Mouse (Mus musculus): ENCODE data around the gene Ubxn11. TPM values are rescaled to one million over a fixed set of nuclear protein-coding genes. Genes with fewer than 3 reads are reported as not detected.

Gene Ubxn11
- total and polyA plus RNA-seq, 3 experiments = 6.0 to 38.8 (median 18.8) TPM

DNA sequence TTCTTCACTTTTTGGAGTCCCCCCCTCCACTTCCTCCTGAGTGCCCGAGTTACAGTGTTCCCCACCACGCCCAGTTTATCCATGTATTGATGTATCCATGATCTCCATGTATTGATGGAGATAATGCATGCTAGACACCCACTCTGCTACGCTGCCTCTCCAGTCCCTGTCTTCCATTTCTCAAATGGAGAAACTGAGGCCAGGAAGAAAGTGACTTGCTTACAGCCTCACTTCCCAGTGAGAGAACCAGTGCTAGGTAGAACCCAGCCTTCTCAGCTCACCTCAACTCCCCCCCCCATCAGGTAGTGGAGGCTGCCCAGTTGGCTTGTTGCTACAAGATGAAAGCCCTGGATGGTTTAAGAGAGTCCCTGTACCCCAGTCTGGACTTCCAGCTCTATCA is 48.8 kb upstream of the Ubxn11 start, which contains the start of gene Zfp683:
TSS of gene Zfp683 (plus strand) at position 301 of the 400 bp plus-strand sequence.
- dilution Hi-C loops (cut with MboI; ENCODE audit: extremely low pct_ligation_motif_present, extremely low pct_unique_long_range_greater_than_20kb, low sequenced_read_pairs) = no loop called here
- in situ Hi-C loops (cut with MboI; ENCODE audit: low pct_ligation_motif_present, low pct_unique_long_range_greater_than_20kb, low sequenced_read_pairs) = no loop called here
- no peak for DNase-seq (ENCODE audit: extremely low read depth)
- Histone ChIP-seq H3K4me2 (ENCODE audit: insufficient read depth, low read depth, poor library complexity, severe bottlenecking) (no peak within 1 kb of the TSS), H3K27me3 (replicated peaks) (peaks cover 2% of the 10 kb centered on the region), H3K9ac (ENCODE audit: insufficient read depth, low read depth) (no peak within 1 kb of the TSS), H3K79me2 (replicated peaks; ENCODE audit: control insufficient read depth, extremely low read depth, insufficient read depth, poor library complexity, severe bottlenecking) (no peaks in the 10 kb centered on the region), H3K4me1 (ENCODE audit: control insufficient read depth in 1 of 2, insufficient read depth in 2 of 2) (peaks cover 8 to 14% of the 10 kb centered on the region in 2 experiments; a peak in 3 of 4 replicates), H3K36me3 (replicated peaks in 1 of 2; ENCODE audit: control insufficient read depth in 1 of 2, insufficient read depth in 1 of 2, low read length in 1 of 2) (no peaks in the 10 kb centered on the region), H3K9me3 (replicated peaks; ENCODE audit: low read length) (peaks cover 4% of the 10 kb centered on the region), H3K4me3 (replicated peaks in 1 of 3; ENCODE audit: low read depth in 2 of 3, low read length in 2 of 3, poor library complexity in 1 of 3) (no peak within 1 kb of the TSS), H3K27ac (ENCODE audit: insufficient read depth, low read depth) (no peak within 1 kb of the TSS)
- TF ChIP-seq USF2 (conservative IDR thresholded peaks at IDR 0.05; ENCODE audit: low read depth, low read length) = no peak
- TF ChIP-seq BHLHE40 (IDR thresholded peaks at IDR 0.05; ENCODE audit: low read depth, low read length) = no peak
- TF ChIP-seq ELF1 (IDR thresholded peaks at IDR 0.05; ENCODE audit: low read depth, low read length) = no peak
- no peak for TF ChIP-seq USF1 (IDR thresholded peaks at IDR 0.05; ENCODE audit: low read depth, low read length)
- TF ChIP-seq MAX (IDR thresholded peaks at IDR 0.05; ENCODE audit: low read length) = no peak
- no peak for TF ChIP-seq TCF12 (IDR thresholded peaks at IDR 0.05; ENCODE audit: low read depth, low read length)
- TF ChIP-seq MEF2A (IDR thresholded peaks at IDR 0.05; ENCODE audit: borderline replicate concordance, low read depth, low read length) = no peak
- no peak for TF ChIP-seq RAD21 (IDR thresholded peaks at IDR 0.05; ENCODE audit: low read depth, low read length)
- no peak for TF ChIP-seq MYC (IDR thresholded peaks at IDR 0.05; ENCODE audit: low read depth, low read length)
- TF ChIP-seq GABPA (IDR thresholded peaks at IDR 0.05; ENCODE audit: insufficient replicate concordance, low read depth, low read length) = no peak
- TF ChIP-seq ETS1 (conservative IDR thresholded peaks at IDR 0.05; ENCODE audit: low read depth, low read length) = no peak

DNA sequence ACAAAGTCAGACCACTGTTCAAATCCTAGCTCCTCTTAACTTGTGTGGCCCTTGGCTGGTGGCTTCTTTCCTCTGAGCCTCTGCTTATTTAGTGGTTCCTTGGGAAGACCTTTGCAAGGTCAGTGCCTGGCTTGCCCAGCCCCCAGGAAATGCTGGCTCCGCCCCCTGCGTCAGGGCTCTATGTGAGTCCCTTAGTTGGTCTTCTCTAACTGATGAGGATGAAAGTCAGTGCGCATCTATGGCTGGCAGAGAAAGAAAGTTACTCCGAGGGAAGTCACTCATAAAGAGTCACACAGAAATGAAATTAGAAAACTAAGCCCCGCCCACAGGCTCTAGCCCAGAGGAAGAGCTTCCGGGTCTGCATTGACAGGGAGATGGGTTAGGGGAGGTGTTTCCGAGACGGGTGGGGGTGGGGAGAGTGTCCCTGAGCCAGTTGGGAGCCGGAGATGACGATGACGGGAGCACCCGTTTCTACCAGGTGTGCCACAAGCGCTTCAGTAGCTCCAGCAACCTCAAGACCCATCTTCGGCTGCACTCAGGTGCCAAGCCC is 44.1 kb upstream of the Ubxn11 start:
- Histone ChIP-seq H3K4me1 (ENCODE audit: control insufficient read depth in 1 of 2, insufficient read depth in 2 of 2) (peaks cover 8 to 21% of the 10 kb centered on the region in 2 experiments; a peak in 2 of 4 replicates), H3K79me2 (replicated peaks; ENCODE audit: control insufficient read depth, extremely low read depth, insufficient read depth, poor library complexity, severe bottlenecking) (no peaks in the 10 kb centered on the region), H3K9ac (ENCODE audit: insufficient read depth, low read depth) (no peak overlapping the region), H3K27me3 (replicated peaks) (peaks cover 2% of the 10 kb centered on the region), H3K4me3 (replicated peaks in 1 of 3; ENCODE audit: low read depth in 2 of 3, low read length in 2 of 3, poor library complexity in 1 of 3) (peak overlapping the region in 1 of 3 experiments; percentile 51), H3K27ac (ENCODE audit: insufficient read depth, low read depth) (no peak overlapping the region), H3K9me3 (replicated peaks; ENCODE audit: low read length) (no peaks in the 10 kb centered on the region), H3K4me2 (ENCODE audit: insufficient read depth, low read depth, poor library complexity, severe bottlenecking) (no peak overlapping the region), H3K36me3 (replicated peaks in 1 of 2; ENCODE audit: control insufficient read depth in 1 of 2, insufficient read depth in 1 of 2, low read length in 1 of 2) (no peaks in the 10 kb centered on the region)
- DNase-seq (ENCODE audit: extremely low read depth) = peak; percentile 62
- dilution Hi-C loops (cut with MboI; ENCODE audit: extremely low pct_ligation_motif_present, extremely low pct_unique_long_range_greater_than_20kb, low sequenced_read_pairs) (no loop called here), in situ Hi-C loops (cut with MboI; ENCODE audit: low pct_ligation_motif_present, low pct_unique_long_range_greater_than_20kb, low sequenced_read_pairs) (no loop called here)
- TF ChIP-seq ELF1 (IDR thresholded peaks at IDR 0.05; ENCODE audit: low read depth, low read length) = peak; percentile 49
- no peak for TF ChIP-seq ZMIZ1 (IDR thresholded peaks at IDR 0.05; ENCODE audit: low read depth, low read length)
- no peak for TF ChIP-seq E2F4 (IDR thresholded peaks at IDR 0.05; ENCODE audit: insufficient replicate concordance, low read depth, low read length)
- TF ChIP-seq BHLHE40 (IDR thresholded peaks at IDR 0.05; ENCODE audit: low read depth, low read length) = no peak

Measured in CH12.LX (cell line).